Mouse (Mus musculus): ENCODE data around the gene Uvrag. TPM values are rescaled to one million over a fixed set of nuclear protein-coding genes. Genes with fewer than 3 reads are reported as not detected.

The Uvrag gene
- total and polyA plus RNA-seq, 3 experiments = 15.0 to 19.5 TPM; not detected in 1

DNA sequence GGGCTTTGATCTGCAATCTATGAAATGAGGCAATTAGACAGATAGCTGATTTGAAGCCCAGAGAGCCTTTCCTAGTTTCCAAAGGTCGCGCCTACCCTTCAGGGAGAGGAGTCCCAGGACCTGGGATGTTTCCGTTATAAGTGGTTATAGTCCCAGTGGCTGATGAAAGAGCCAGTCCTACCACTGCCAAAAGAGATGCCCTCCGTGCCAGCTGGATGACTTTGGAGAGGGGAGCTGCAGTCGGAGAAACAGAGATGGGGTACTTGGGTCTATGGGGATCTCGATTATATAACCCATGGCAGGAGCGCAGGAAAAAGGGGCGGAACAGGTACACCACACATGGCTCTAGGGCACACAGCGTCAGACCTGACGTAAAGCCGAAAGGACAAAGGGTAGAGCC is 21.0 kb upstream of the Uvrag start:
- H3K79me2 ChIP-seq (ENCODE audit: control insufficient read depth, insufficient read depth, low read length, poor library complexity) = no peaks in the 10 kb centered on the region
- no peaks in the 10 kb centered on the region for H3K9me3 ChIP-seq (replicated peaks; ENCODE audit: insufficient read depth, low read length)
- no peaks in the 10 kb centered on the region for H3K27me3 ChIP-seq (ENCODE audit: control insufficient read depth in 1 of 2, insufficient read depth in 2 of 2, low read length in 2 of 2)
- no peak overlapping the region for H3K27ac ChIP-seq (ENCODE audit: control insufficient read depth, low read depth, low read length)
- H3K36me3 ChIP-seq (ENCODE audit: control insufficient read depth in 1 of 2, insufficient read depth in 2 of 2, low read length in 2 of 2) = 0 out of 4 replicates have a peak, but pooled peaks cover 0 to 2% of the 10 kb centered on the region in 2 experiments
- H3K9ac ChIP-seq (ENCODE audit: control insufficient read depth, low read depth, low read length, poor library complexity, severe bottlenecking) = no peak overlapping the region
- H3K4me1 ChIP-seq (ENCODE audit: control insufficient read depth in 1 of 2, insufficient read depth in 2 of 2, low read length in 2 of 2) = peaks cover 0 to 5% of the 10 kb centered on the region in 2 experiments; a peak in 1 of 4 replicates
- H3K4me3 ChIP-seq (ENCODE audit: control insufficient read depth in 1 of 2, insufficient read depth in 1 of 2, low read depth in 2 of 2, low read length in 2 of 2) = no peak overlapping the region
- no peak for DNase-seq (ENCODE audit: low read depth, low spot score)
- no peak for TF ChIP-seq E2F4 (IDR thresholded peaks at IDR 0.05; ENCODE audit: borderline replicate concordance, low read depth, low read length)
- no peak for TF ChIP-seq NELFE (IDR thresholded peaks at IDR 0.05; ENCODE audit: low read depth, low read length)
- TF ChIP-seq TAL1 (IDR thresholded peaks at IDR 0.05; ENCODE audit: low read length) = no peak
- no peak for TF ChIP-seq RCOR1 (IDR thresholded peaks at IDR 0.05; ENCODE audit: low read depth, low read length)
- no peak for TF ChIP-seq CHD1 (IDR thresholded peaks at IDR 0.05; ENCODE audit: low read depth, low read length)
- no peak for TF ChIP-seq MYC (IDR thresholded peaks at IDR 0.05; ENCODE audit: low read depth, low read length)
- TF ChIP-seq HCFC1 (IDR thresholded peaks at IDR 0.05; ENCODE audit: low read depth, low read length) = no peak
- TF ChIP-seq RAD21 (IDR thresholded peaks at IDR 0.05; ENCODE audit: low read depth, low read length) = no peak
- TF ChIP-seq MXI1 (IDR thresholded peaks at IDR 0.05; ENCODE audit: low read depth, low read length) = no peak
- no peak for TF ChIP-seq KAT2A (conservative IDR thresholded peaks at IDR 0.05; ENCODE audit: low read depth, low read length)
- TF ChIP-seq POLR2AphosphoS2 (IDR thresholded peaks at IDR 0.05; ENCODE audit: low read length) = no peak
- no peak for TF ChIP-seq ZC3H11A (IDR thresholded peaks at IDR 0.05; ENCODE audit: low read depth, low read length)
- TF ChIP-seq UBTF (IDR thresholded peaks at IDR 0.05; ENCODE audit: borderline replicate concordance, insufficient read depth, low read depth, low read length) = no peak
- no peak for TF ChIP-seq CHD2 (IDR thresholded peaks at IDR 0.05; ENCODE audit: low read length)
- TF ChIP-seq ETS1 (IDR thresholded peaks at IDR 0.05; ENCODE audit: low read depth, low read length) = no peak
- no peak for TF ChIP-seq MEF2A (IDR thresholded peaks at IDR 0.05; ENCODE audit: extremely low read depth, insufficient replicate concordance, low read depth, low read length, poor library complexity, severe bottlenecking)
- TF ChIP-seq SMC3 (IDR thresholded peaks at IDR 0.05; ENCODE audit: low read depth, low read length) = no peak
- no peak for TF ChIP-seq ZKSCAN1 (IDR thresholded peaks at IDR 0.05; ENCODE audit: low read depth, low read length)
- TF ChIP-seq NRF1 (IDR thresholded peaks at IDR 0.05; ENCODE audit: insufficient read depth, low read depth, low read length, poor library complexity, severe bottlenecking) = no peak

DNA sequence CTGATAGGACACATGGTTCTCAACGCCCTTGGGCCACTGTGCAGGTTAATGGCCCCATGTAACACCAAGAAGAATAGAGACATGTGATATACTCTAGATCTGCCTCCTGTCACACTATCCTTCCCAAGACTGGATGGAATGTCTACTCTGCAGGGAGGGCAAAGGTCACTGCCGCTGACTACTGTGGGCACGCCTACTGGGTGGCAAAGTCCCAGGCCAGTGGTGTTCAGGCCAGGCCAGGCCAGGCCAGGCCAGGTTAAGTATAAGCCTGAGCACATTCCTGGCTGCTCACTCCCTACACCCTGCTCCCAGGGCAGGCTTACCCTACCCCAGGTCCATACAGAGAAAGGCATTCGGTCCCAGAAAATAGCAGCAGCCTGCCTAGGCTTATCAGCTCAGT is 20.6 kb upstream of the Uvrag start:
- DNase-seq (ENCODE audit: low read depth, low spot score) = no peak
- Histone ChIP-seq H3K9ac (ENCODE audit: control insufficient read depth, low read depth, low read length, poor library complexity, severe bottlenecking) (no peak overlapping the region), H3K4me3 (ENCODE audit: control insufficient read depth in 1 of 2, insufficient read depth in 1 of 2, low read depth in 2 of 2, low read length in 2 of 2) (no peak overlapping the region), H3K4me1 (ENCODE audit: control insufficient read depth in 1 of 2, insufficient read depth in 2 of 2, low read length in 2 of 2) (peaks cover 0 to 5% of the 10 kb centered on the region in 2 experiments; a peak in 1 of 4 replicates), H3K9me3 (replicated peaks; ENCODE audit: insufficient read depth, low read length) (no peaks in the 10 kb centered on the region), H3K79me2 (ENCODE audit: control insufficient read depth, insufficient read depth, low read length, poor library complexity) (no peaks in the 10 kb centered on the region), H3K36me3 (ENCODE audit: control insufficient read depth in 1 of 2, insufficient read depth in 2 of 2, low read length in 2 of 2) (0 out of 4 replicates have a peak, but pooled peaks cover 0 to 2% of the 10 kb centered on the region in 2 experiments), H3K27ac (ENCODE audit: control insufficient read depth, low read depth, low read length) (no peak overlapping the region), H3K27me3 (ENCODE audit: control insufficient read depth in 1 of 2, insufficient read depth in 2 of 2, low read length in 2 of 2) (no peaks in the 10 kb centered on the region)
- TF ChIP-seq NRF1 (IDR thresholded peaks at IDR 0.05; ENCODE audit: insufficient read depth, low read depth, low read length, poor library complexity, severe bottlenecking) = no peak
- no peak for TF ChIP-seq MAX (IDR thresholded peaks at IDR 0.05; ENCODE audit: low read length)
- TF ChIP-seq UBTF (IDR thresholded peaks at IDR 0.05; ENCODE audit: borderline replicate concordance, insufficient read depth, low read depth, low read length) = no peak
- no peak for TF ChIP-seq POLR2AphosphoS2 (IDR thresholded peaks at IDR 0.05; ENCODE audit: low read length)
- no peak for TF ChIP-seq JUND (IDR thresholded peaks at IDR 0.05; ENCODE audit: low read depth, low read length)
- no peak for TF ChIP-seq EP300 (IDR thresholded peaks at IDR 0.05; ENCODE audit: low read depth in 1 of 2, low read length in 2 of 2)
